Mouse (Mus musculus) neural tube, embryonic 11.5 days (tissue): ENCODE measurements at regions not wholly inside any gene's neighbourhood (a gene's known extent, or its start where the extent isn't known, plus 50 kb on each side); places are given as distances from the start of the nearest gene placed in this dataset.
A peak's percentile ranks its signal among the peaks of the same experiment; 100 is the strongest.
"Not testable (repeated sequence)": the region's sequence is repeated elsewhere in the genome, so short reads cannot be mapped to it uniquely, and the experiment has no call there.

Source experiments
- ATAC-seq: fragments of 200-750 bp; cut with Nextera tagmentation; 2 replicates; pipeline ENCODE4 v1.8.0; 2017; ENCODE audit warnings: moderate number of reproducible peaks, mild to moderate bottlenecking, moderate TSS enrichment, moderate library complexity; ENCODE audit not compliant: insufficient read depth, low FRiP score, low TSS enrichment
- DNase-seq: peaks from one replicate; pipeline ENCODE4 v3.0.0-alpha.2; 2015; ENCODE audit warnings: low spot score
- H3K27ac ChIP-seq: fragments of 300-500 bp; sonication (generic); 2 replicates; pipeline ENCODE4 v1.5.1; 2014; ENCODE audit warnings: low read depth, mild to moderate bottlenecking, low read length
- H3K27me3 ChIP-seq: fragments of 300-500 bp; sonication (generic); 2 replicates; pipeline ENCODE4 v1.6.1; 2014; ENCODE audit warnings: mild to moderate bottlenecking, low read length, mixed read lengths; ENCODE audit not compliant: control insufficient read depth, insufficient read depth
- H3K36me3 ChIP-seq: fragments of 300-500 bp; sonication (generic); 2 replicates; pipeline ENCODE4 v1.6.1; 2014; ENCODE audit warnings: mild to moderate bottlenecking, low read length, moderate library complexity, mixed read lengths; ENCODE audit not compliant: control insufficient read depth, insufficient read depth
- H3K4me1 ChIP-seq: fragments of 300-500 bp; sonication (generic); 2 replicates; pipeline ENCODE4 v1.6.1; 2014; ENCODE audit warnings: low read length, mixed read lengths; ENCODE audit not compliant: control insufficient read depth, insufficient read depth
- H3K4me2 ChIP-seq: fragments of 300-500 bp; sonication (generic); 2 replicates; pipeline ENCODE4 v1.6.1; 2014; ENCODE audit warnings: low read depth, mild to moderate bottlenecking, moderate library complexity
- H3K4me3 ChIP-seq: fragments of 300-500 bp; sonication (generic); 2 replicates; pipeline ENCODE4 v1.5.1; 2014; ENCODE audit warnings: low read depth, low read length
- H3K9ac ChIP-seq: fragments of 300-500 bp; sonication (generic); 2 replicates; pipeline ENCODE4 v1.6.1; 2014; ENCODE audit warnings: mild to moderate bottlenecking, low read length
- H3K9me3 ChIP-seq: fragments of 300-500 bp; sonication (generic); 2 replicates; pipeline ENCODE4 v1.6.1; 2016; ENCODE audit warnings: low read length; ENCODE audit not compliant: control insufficient read depth
- WGBS: fragments of 180-500 bp; shearing (Covaris S2); extraction: QIAGEN DNeasy Blood & Tissue Kit; methylation state at CpG from one replicate; pipeline ENCODE4 v1.1.7; 2014; 5-methylcytosine and 5-hydroxymethylcytosine counted together

DNA sequence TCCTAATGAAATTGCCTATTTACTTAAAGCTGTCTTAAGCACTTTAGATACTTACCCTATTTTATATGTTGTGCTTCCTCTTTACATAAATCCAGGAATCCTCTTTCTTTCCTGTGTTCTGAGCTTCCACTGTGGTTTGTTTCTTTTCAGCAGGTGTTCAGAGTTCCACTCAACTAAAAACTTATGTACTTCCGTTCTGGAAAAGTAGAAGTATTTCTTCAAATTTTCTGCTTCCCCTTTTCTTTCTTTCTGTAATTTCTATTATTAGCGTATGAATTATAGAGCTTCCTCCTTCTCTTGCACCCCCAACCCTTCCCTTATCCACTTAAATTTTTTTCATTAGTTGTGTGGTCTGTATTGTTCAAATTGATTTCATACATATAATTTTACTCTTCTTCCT is 165.8 kb upstream of the Nudt12 start:
- Histone ChIP-seq H3K36me3 (no peaks in the 10 kb centered on the region), H3K4me2 (no peak overlapping the region), H3K27ac (no peak overlapping the region), H3K9ac (no peak overlapping the region), H3K4me1 (no peaks in the 10 kb centered on the region), H3K27me3 (no peaks in the 10 kb centered on the region), H3K9me3 (no peaks in the 10 kb centered on the region), H3K4me3 (no peak overlapping the region)
- ATAC-seq: no peak
- no peak for DNase-seq
- 93% methylated on average over 2 of the region's 2 CpGs for WGBS

DNA sequence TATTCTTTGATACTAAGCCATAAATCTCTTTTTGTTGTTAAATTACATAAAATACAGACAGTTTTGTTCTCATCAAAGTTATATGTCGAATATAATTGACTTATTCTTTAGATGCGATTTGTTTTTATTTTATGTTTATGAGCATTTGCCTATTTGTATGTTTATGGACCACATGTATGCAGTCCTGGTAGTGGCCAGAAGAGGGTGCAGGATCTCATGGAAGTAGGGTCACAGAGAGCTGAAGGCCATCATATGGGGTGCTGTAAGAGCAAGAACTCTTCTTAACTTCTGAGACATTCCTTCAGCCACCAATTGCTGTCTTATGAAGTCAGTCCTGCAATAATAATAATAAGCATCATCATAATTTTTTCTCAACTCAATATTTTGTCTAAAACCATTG is 143.2 kb upstream of the Nudt12 start:
- no peak overlapping the region for H3K4me2 ChIP-seq
- no peak overlapping the region for H3K4me3 ChIP-seq
- no peak for ATAC-seq
- H3K9ac ChIP-seq: no peak overlapping the region
- H3K27ac ChIP-seq: no peak overlapping the region
- no peaks in the 10 kb centered on the region for H3K36me3 ChIP-seq
- H3K27me3 ChIP-seq: no peaks in the 10 kb centered on the region
- H3K4me1 ChIP-seq: no peaks in the 10 kb centered on the region
- no peaks in the 10 kb centered on the region for H3K9me3 ChIP-seq
- no peak for DNase-seq
- 80% methylated on average over 2 of the region's 2 CpGs for WGBS

DNA sequence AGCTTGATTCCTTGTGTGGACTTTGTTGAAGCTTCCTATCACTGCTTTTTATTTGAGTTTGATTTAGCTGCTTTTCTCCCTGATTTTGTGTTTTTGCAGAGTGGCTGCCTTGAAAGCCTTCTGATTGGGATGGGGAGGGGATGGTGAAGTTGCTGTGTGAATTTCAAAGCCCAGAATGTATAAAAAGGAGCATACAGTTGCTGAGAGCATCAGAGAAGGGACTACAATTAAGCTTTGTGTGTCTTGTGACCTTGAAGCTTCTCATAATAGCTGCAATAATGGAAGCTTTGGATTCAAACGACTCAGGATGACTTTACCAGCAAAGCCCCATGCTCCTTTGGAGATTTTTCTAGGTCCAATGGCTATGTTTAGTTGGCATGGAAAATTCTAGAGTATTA is 130.6 kb upstream of the Nudt12 start:
- H3K36me3 ChIP-seq: no peaks in the 10 kb centered on the region
- ATAC-seq (no peak), DNase-seq (no peak)
- H3K4me1 ChIP-seq: no peaks in the 10 kb centered on the region
- no peak overlapping the region for H3K4me3 ChIP-seq
- H3K9me3 ChIP-seq: no peaks in the 10 kb centered on the region
- no peak overlapping the region for H3K9ac ChIP-seq
- no peak overlapping the region for H3K27ac ChIP-seq
- 33% methylated on average over 1 of the region's 1 CpGs for WGBS
- H3K27me3 ChIP-seq: no peaks in the 10 kb centered on the region
- no peak overlapping the region for H3K4me2 ChIP-seq

DNA sequence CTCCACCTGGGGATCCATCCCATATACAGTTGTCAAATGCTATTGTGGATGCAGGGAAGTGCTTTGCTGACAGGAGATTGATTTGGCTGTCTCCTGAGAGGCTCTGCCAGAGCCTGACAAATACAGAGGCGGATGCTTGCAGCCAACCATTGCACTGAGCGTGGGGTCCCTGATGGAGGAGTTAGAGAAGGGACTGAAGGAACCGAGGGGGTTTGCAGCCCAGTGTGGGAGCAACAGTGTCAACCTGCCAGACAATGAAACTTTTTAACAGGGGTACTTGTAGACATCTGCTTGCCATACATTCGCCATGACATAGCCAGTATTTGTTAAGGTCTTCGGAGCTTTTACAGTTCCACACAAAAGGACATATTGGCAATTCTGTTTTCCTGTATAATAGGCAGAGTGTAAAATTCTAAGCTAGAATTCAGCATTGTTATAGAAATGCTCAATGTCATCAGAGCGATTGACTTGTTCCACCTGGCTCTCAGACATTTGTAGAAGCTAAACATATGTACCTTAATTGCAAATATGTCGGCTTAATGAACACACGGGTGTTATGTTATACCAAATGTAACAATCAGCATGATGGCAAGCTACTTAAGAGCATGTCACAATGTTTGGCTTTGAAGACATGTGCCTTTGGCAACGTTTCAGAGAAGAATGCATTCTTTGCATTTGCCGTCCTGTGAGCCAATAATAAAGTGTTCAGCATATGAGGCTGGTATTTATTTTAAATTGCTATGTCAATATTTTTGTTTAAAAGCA is 130.0 kb upstream of the Nudt12 start:
- Histone ChIP-seq H3K4me1 (no peaks in the 10 kb centered on the region), H3K27ac (no peak overlapping the region), H3K9me3 (no peaks in the 10 kb centered on the region), H3K9ac (no peak overlapping the region), H3K4me3 (no peak overlapping the region), H3K27me3 (no peaks in the 10 kb centered on the region), H3K4me2 (no peak overlapping the region), H3K36me3 (no peaks in the 10 kb centered on the region)
- no peak for ATAC-seq
- 83% methylated on average over 10 of the region's 10 CpGs for WGBS
- DNase-seq: no peak

DNA sequence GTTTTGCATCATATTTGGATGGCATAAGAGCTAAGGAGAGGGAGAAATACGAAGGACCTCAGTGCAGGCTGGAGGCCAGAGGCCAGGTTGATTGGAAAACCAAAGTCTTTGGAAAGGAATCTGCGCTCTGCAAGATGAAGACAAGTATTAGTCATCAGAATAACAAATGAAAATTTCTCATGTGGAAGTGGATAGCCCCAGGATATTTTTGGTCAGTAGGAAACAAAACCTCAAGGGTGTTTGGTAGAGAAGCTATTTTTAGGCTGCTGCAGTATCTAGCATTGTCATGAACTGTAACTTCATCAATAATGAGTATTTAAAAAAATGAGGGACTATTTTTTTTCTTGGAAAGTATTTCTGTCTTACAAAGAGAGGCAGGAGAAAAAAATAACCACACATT is 125.6 kb upstream of the Nudt12 start:
- Histone ChIP-seq H3K9ac (no peak overlapping the region), H3K4me2 (no peak overlapping the region), H3K4me1 (no peaks in the 10 kb centered on the region), H3K9me3 (no peaks in the 10 kb centered on the region), H3K36me3 (no peaks in the 10 kb centered on the region), H3K27ac (no peak overlapping the region), H3K27me3 (no peaks in the 10 kb centered on the region), H3K4me3 (no peak overlapping the region)
- WGBS: 90% methylated on average over 2 of the region's 2 CpGs
- DNase-seq (no peak), ATAC-seq (no peak)

DNA sequence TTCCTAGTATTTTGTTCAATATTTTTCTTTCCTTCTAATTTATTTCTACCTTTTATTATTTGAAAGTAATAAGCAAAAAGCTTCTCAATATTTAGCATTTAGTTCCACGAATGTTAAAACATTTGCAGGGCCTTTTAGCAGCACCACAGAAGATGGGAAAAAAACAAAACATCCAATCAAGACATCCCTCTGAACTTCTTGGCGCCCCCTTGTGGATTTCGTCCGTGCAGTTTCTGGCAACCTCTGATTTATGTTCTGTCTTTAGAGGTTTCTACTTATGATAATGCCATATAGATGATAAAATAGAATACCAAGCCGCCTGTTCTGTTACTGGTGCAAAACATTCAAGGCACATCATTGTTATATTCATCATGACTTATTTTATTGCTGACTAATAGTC is 86.2 kb upstream of the Nudt12 start:
- Histone ChIP-seq H3K4me3 (no peak overlapping the region), H3K36me3 (no peaks in the 10 kb centered on the region), H3K9ac (no peak overlapping the region), H3K4me2 (no peak overlapping the region), H3K27me3 (no peaks in the 10 kb centered on the region), H3K27ac (no peak overlapping the region), H3K9me3 (no peaks in the 10 kb centered on the region), H3K4me1 (no peaks in the 10 kb centered on the region)
- DNase-seq: peak; percentile 43
- WGBS: 13% methylated on average over 5 of the region's 5 CpGs
- no peak for ATAC-seq

DNA sequence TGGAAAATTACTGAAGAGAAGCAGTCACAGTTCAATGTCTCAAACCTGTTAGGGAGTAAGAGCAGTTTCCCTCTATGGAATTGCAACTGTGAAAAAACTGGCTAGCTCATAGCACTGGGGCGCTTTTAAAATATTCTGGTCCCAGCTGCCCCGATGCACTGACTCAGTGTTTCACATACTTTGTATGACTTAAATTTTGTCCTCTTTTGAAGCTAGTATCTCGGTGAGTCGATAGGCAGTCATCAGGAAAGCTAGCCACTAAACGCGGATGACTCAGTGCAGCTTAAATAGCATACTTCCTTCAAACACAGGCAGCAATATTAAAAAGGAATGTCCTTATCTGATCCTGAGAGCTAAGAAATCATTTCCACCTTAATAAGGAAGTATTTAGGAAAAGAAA is 63.7 kb upstream of the Nudt12 start:
- not testable (repeated sequence) for H3K9me3 ChIP-seq, H3K4me2 ChIP-seq, H3K27ac ChIP-seq, H3K4me3 ChIP-seq, H3K4me1 ChIP-seq, ATAC-seq, H3K36me3 ChIP-seq, H3K27me3 ChIP-seq, H3K9ac ChIP-seq, DNase-seq
- WGBS: 88% methylated on average over 2 of the region's 6 CpGs

DNA sequence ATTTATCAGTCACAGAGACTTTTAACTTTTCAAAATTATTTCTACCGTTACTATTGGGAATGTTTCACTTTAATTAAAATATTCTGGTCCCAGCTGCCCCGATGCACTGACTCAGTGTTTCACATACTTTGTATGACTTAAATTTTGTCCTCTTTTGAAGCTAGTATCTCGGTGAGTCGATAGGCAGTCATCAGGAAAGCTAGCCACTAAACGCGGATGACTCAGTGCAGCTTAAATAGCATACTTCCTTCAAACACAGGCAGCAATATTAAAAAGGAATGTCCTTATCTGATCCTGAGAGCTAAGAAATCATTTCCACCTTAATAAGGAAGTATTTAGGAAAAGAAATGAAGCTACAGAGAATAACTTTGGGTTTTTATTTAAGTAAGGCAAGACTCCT is 63.2 kb upstream of the Nudt12 start:
- H3K36me3 ChIP-seq, H3K27ac ChIP-seq, H3K4me3 ChIP-seq, ATAC-seq, H3K4me1 ChIP-seq, H3K9me3 ChIP-seq, H3K9ac ChIP-seq, H3K27me3 ChIP-seq, DNase-seq, H3K4me2 ChIP-seq: not testable (repeated sequence)
- WGBS: 91% methylated on average over 2 of the region's 6 CpGs
